In genomic region chr16:24128566-24128965, GRCm38 (mm10) we compare ENCODE assay signal across 23 mouse cellular contexts.
DNase-seq lines count a peak whose midpoint lies in the region; ATAC-seq and TF ChIP-seq lines count a peak whose summit lies in the region.
"Had no signal": no experiment of that assay in that cellular context is flagged by ENCODE, and none has a peak within 500 bp of the region (broad histone marks: within the 10 kb centered on the region; RNA-seq: fewer than 3 reads in every experiment).

No protein-coding gene starts in this region.

- no peak for TF ChIP-seq CTCF in thymus, adult 2 months (IDR thresholded peaks at IDR 0.05; ENCODE audit: borderline replicate concordance, control insufficient read depth, extremely low read depth, insufficient read depth, low read length, poor library complexity)

- H3K4me1 ChIP-seq in heart, embryonic 12.5 days (replicated peaks): peaks cover 3% of the 10 kb centered on the region; the same call in 1 of the 2 replicates
- peaks cover 4% of the 10 kb centered on the region; the same call in 1 of the 2 replicates for H3K4me1 ChIP-seq in limb, embryonic 11.5 days (ENCODE audit: control insufficient read depth, insufficient read depth, low read length)
- peaks cover 22% of the 10 kb centered on the region for H3K4me1 ChIP-seq in limb, embryonic 10.5 days
- peaks cover 9% of the 10 kb centered on the region for H3K4me1 ChIP-seq in thymus, adult 2 months (replicated peaks; ENCODE audit: control insufficient read depth, insufficient read depth, low read length)
- H3K4me1 ChIP-seq: midbrain, embryonic 12.5 days; neural tube, embryonic 15.5 days; stomach, embryonic 15.5 days had no signal

- H3K27ac ChIP-seq in heart, embryonic 12.5 days (ENCODE audit: poor library complexity, severe bottlenecking): no peak overlapping the region
- H3K27ac ChIP-seq in limb, embryonic 11.5 days (replicated peaks; ENCODE audit: low read depth, low read length): no peak overlapping the region
- no peak overlapping the region for H3K27ac ChIP-seq in limb, embryonic 10.5 days
- H3K27ac ChIP-seq in thymus, adult 2 months (ENCODE audit: control insufficient read depth, insufficient read depth, low read length): no peak overlapping the region
- H3K27ac ChIP-seq: heart, adult 2 months; limb, embryonic 15.5 days; midbrain, embryonic 12.5 days; neural tube, embryonic 15.5 days; stomach, embryonic 15.5 days had no signal

- H3K9me3 ChIP-seq in heart, embryonic 12.5 days (replicated peaks): no peaks in the 10 kb centered on the region
- H3K9me3 ChIP-seq in limb, embryonic 11.5 days (ENCODE audit: control insufficient read depth, low read length): no peaks in the 10 kb centered on the region
- no peaks in the 10 kb centered on the region for H3K9me3 ChIP-seq in limb, embryonic 10.5 days (replicated peaks)
- H3K9me3 ChIP-seq: limb, embryonic 15.5 days; midbrain, embryonic 12.5 days; neural tube, embryonic 15.5 days; stomach, embryonic 15.5 days had no signal

- H3K36me3 ChIP-seq in heart, embryonic 12.5 days: no peaks in the 10 kb centered on the region
- no peaks in the 10 kb centered on the region for H3K36me3 ChIP-seq in limb, embryonic 11.5 days (ENCODE audit: control insufficient read depth, insufficient read depth, low read length)
- H3K36me3 ChIP-seq in limb, embryonic 10.5 days: no peaks in the 10 kb centered on the region
- no peaks in the 10 kb centered on the region for H3K36me3 ChIP-seq in thymus, adult 2 months (ENCODE audit: control insufficient read depth, insufficient read depth, low read length)
- H3K36me3 ChIP-seq: limb, embryonic 15.5 days; midbrain, embryonic 12.5 days; neural tube, embryonic 15.5 days; stomach, embryonic 15.5 days had no signal

- H3K9ac ChIP-seq in heart, embryonic 12.5 days: no peak overlapping the region
- H3K9ac ChIP-seq in limb, embryonic 11.5 days (ENCODE audit: low read length): no peak overlapping the region
- H3K9ac ChIP-seq: forebrain, postnatal 0 days; limb, embryonic 15.5 days; midbrain, embryonic 12.5 days; neural tube, embryonic 15.5 days; stomach, embryonic 15.5 days had no signal

- TF ChIP-seq POLR2A in thymus, adult 2 months (IDR thresholded peaks at IDR 0.05; ENCODE audit: control insufficient read depth, extremely low read depth, insufficient read depth, low read length, poor library complexity): no peak

- no peak overlapping the region for H3K4me2 ChIP-seq in heart, embryonic 12.5 days
- no peak overlapping the region for H3K4me2 ChIP-seq in limb, embryonic 11.5 days (ENCODE audit: low read depth, severe bottlenecking)
- H3K4me2 ChIP-seq: limb, embryonic 15.5 days; midbrain, embryonic 12.5 days; neural tube, embryonic 15.5 days; stomach, embryonic 15.5 days had no signal

- no peak overlapping the region for H3K4me3 ChIP-seq in heart, embryonic 12.5 days
- no peak overlapping the region for H3K4me3 ChIP-seq in limb, embryonic 11.5 days (ENCODE audit: low read depth, low read length)
- no peak overlapping the region for H3K4me3 ChIP-seq in limb, embryonic 10.5 days
- no peak overlapping the region for H3K4me3 ChIP-seq in thymus, adult 2 months (ENCODE audit: control insufficient read depth, insufficient read depth, low read length)
- H3K4me3 ChIP-seq: heart, adult 2 months; limb, embryonic 15.5 days; midbrain, embryonic 12.5 days; neural tube, embryonic 15.5 days; stomach, embryonic 15.5 days had no signal

- ATAC-seq in heart, embryonic 12.5 days (ENCODE audit: insufficient number of reproducible peaks, low FRiP score): no peak
- no peak for ATAC-seq in limb, embryonic 11.5 days (ENCODE audit: insufficient number of reproducible peaks, low FRiP score, low TSS enrichment, low read depth)
- ATAC-seq: CD4-positive, CD25-positive, alpha-beta regulatory T cell, adult 4 months; forebrain, postnatal 0 days; inflammation-experienced regulatory T-cells, adult 6 months had no signal

- peak; percentile 37 to 40 for DNase-seq in heart, adult 9 months (ENCODE audit: low spot score in 2 of 2)
- peak; percentile 31 for DNase-seq in limb, embryonic 11.5 days (ENCODE audit: low spot score)
- no peak for DNase-seq in limb, embryonic 10.5 days (ENCODE audit: low spot score)
- DNase-seq in adrenal gland, postnatal 25 days: peak; percentile 44
- peak; percentile 6 for DNase-seq in mesoderm, embryonic 11.5 days (ENCODE audit: low read depth, low spot score)
- no peak for DNase-seq in thymus, adult 2 months
- DNase-seq in thymus, postnatal 10 days (ENCODE audit: low spot score in 2 of 2): no peak
- DNase-seq: cerebellum, adult 11-12 months; cerebellum, postnatal 36 days; forebrain, postnatal 0 days; lung, adult 2 months; lung, postnatal 4 days; right cerebral cortex, adult 18-20 months; spleen, adult 18-20 months; thymus, postnatal 36 days had no signal

- WGBS in heart, embryonic 12.5 days: 64% methylated on average over 3 of the region's 3 CpGs
- WGBS in limb, embryonic 11.5 days: 11% methylated on average over 3 of the region's 3 CpGs
- WGBS in limb, embryonic 10.5 days: 21% methylated on average over 3 of the region's 3 CpGs
- WGBS in thymus, adult 2 months: 96% methylated on average over 3 of the region's 3 CpGs

- no peaks in the 10 kb centered on the region for H3K27me3 ChIP-seq in heart, embryonic 12.5 days (replicated peaks)
- no peaks in the 10 kb centered on the region for H3K27me3 ChIP-seq in limb, embryonic 11.5 days (ENCODE audit: control insufficient read depth, insufficient read depth, low read length)
- peaks cover 35% of the 10 kb centered on the region; the same call in 1 of the 2 replicates for H3K27me3 ChIP-seq in limb, embryonic 10.5 days (ENCODE audit: low read depth, poor library complexity, severe bottlenecking)
- no peaks in the 10 kb centered on the region for H3K27me3 ChIP-seq in thymus, adult 2 months (ENCODE audit: control insufficient read depth, insufficient read depth, low read length)
- H3K27me3 ChIP-seq: limb, embryonic 15.5 days; midbrain, embryonic 12.5 days; neural tube, embryonic 15.5 days; stomach, embryonic 15.5 days had no signal

Comparison
In these comparisons a context has a peak if more than half of its experiments do, and no peak if none do; other contexts are left out.
1. DNase-seq: peak in heart, adult 9 months (2 of 2), limb, embryonic 11.5 days (single experiment), adrenal gland, postnatal 25 days (single experiment) and mesoderm, embryonic 11.5 days (single experiment); none in limb, embryonic 10.5 days (single experiment), thymus, adult 2 months (single experiment) and thymus, postnatal 10 days (0 of 2).